Mouse (Mus musculus) heart, adult 10 weeks (tissue): ENCODE data around the gene Clec4b2. TPM values are rescaled to one million over a fixed set of nuclear protein-coding genes. Genes with fewer than 3 reads are reported as not detected.

Experiments used
- polyA plus RNA-seq: library from polyadenylated mRNA; stranded (reverse); fragments of 350-450 nt; fragmentation: Illumina TruSeq; extraction: RNeasy Lipid Tissue Mini Kit (QIAGEN cat#74804); gene quantifications from one replicate; pipeline ENCODE4 v1.2.3, GENCODE M21; 2014; ENCODE audit warnings: low read depth, low replicate concordance

Clec4b2 gene
- not detected for polyA plus RNA-seq

DNA sequence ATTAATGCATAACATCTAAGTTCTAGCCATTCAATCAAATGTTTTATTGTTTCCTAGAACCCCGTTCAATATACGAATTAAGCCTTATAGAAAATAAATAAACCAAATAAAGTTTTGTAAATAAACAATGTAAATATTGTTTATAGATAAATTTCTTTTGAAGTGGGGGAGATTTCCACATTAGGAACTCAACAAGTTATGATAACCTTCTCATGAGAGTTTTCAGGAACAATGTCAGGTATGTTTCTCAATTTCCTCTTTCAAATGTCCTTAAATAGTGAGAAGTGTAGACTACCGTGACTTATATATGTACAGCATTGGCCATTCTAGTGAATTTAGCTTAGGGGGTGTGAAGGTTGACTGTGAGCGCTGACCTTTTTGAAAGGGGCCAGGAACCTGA is at the start of gene Clec4b2:
Gene Clec4b2 (plus strand): TSS at position 301 of the 400 bp plus-strand sequence.

GRCm38 (mm10) chr6:123229644-123230043 is 57.0 kb downstream of the Clec4b2 start, which contains the start of gene Clec4n:
Gene Clec4n (plus strand): TSS chr6:123229843.

Other genes starting within 250 kb of the Clec4b2 start
- gene Clec4a3, start 220.4 kb upstream of the Clec4b2 start, polyA plus RNA-seq = 3.4 TPM
- not detected for gene Clec4a4, start 182.5 kb upstream of the Clec4b2 start, polyA plus RNA-seq
- gene Clec4b1, start 122.9 kb upstream of the Clec4b2 start, polyA plus RNA-seq = 0.71 TPM
- 6.6 TPM for gene Clec4a2, start 66.5 kb upstream of the Clec4b2 start, polyA plus RNA-seq
- 2.3 TPM for gene Clec4n, start 57.0 kb downstream of the Clec4b2 start, polyA plus RNA-seq
- gene Clec4d, start 89.2 kb downstream of the Clec4b2 start, polyA plus RNA-seq = 1.0 TPM
- gene Clec4e, start 117.0 kb downstream of the Clec4b2 start, polyA plus RNA-seq = not detected
- gene Vmn2r19, start 135.4 kb downstream of the Clec4b2 start, polyA plus RNA-seq = not detected
- not detected for gene Vmn2r20, start 245.2 kb downstream of the Clec4b2 start, polyA plus RNA-seq